Mouse (Mus musculus): ENCODE results near the gene Cstb.

The Cstb gene

GRCm38 (mm10) chr10:78395819-78396624, 29.4 kb upstream of the Cstb start:
- TF ChIP-seq POU5F1 (IDR thresholded peaks at IDR 0.05; ENCODE audit: borderline replicate concordance, low read length) (no peak), CTCF (conservative IDR thresholded peaks at IDR 0.05; ENCODE audit: low read length) (peak; percentile 99), NANOG (IDR thresholded peaks at IDR 0.05; ENCODE audit: borderline replicate concordance, low read length) (no peak)
- Histone ChIP-seq H3K9me3 (ENCODE audit: low read length) (no peaks in the 10 kb centered on the region), H3K36me3 (ENCODE audit: insufficient read depth, low read length) (peaks cover 18% of the 10 kb centered on the region), H3K27me3 (ENCODE audit: insufficient read depth, low read length) (peaks cover 69% of the 10 kb centered on the region), H3K4me3 (replicated peaks; ENCODE audit: low read length) (no peak overlapping the region), H3K4me1 (replicated peaks; ENCODE audit: low read depth, low read length) (peaks cover 43% of the 10 kb centered on the region)

- TF ChIP-seq NANOG (IDR thresholded peaks at IDR 0.05; ENCODE audit: borderline replicate concordance, low read length) (no peak), CTCF (conservative IDR thresholded peaks at IDR 0.05; ENCODE audit: low read length) (no peak), POU5F1 (IDR thresholded peaks at IDR 0.05; ENCODE audit: borderline replicate concordance, low read length) (no peak)
- Histone ChIP-seq H3K4me1 (replicated peaks; ENCODE audit: low read depth, low read length) (peaks cover 38% of the 10 kb centered on the region), H3K27me3 (ENCODE audit: insufficient read depth, low read length) (peaks cover 66% of the 10 kb centered on the region), H3K4me3 (replicated peaks; ENCODE audit: low read length) (no peak overlapping the region), H3K9me3 (ENCODE audit: low read length) (no peaks in the 10 kb centered on the region), H3K36me3 (ENCODE audit: insufficient read depth, low read length) (peaks cover 23% of the 10 kb centered on the region)
Measured at GRCm38 (mm10) chr10:78396625-78396885, 28.9 kb upstream of the Cstb start.

- Histone ChIP-seq H3K9me3 (ENCODE audit: low read length) (no peaks in the 10 kb centered on the region), H3K4me3 (replicated peaks; ENCODE audit: low read length) (peak overlapping the region; percentile 39), H3K4me1 (replicated peaks; ENCODE audit: low read depth, low read length) (peaks cover 35% of the 10 kb centered on the region), H3K36me3 (ENCODE audit: insufficient read depth, low read length) (peaks cover 49% of the 10 kb centered on the region), H3K27me3 (ENCODE audit: insufficient read depth, low read length) (peaks cover 45% of the 10 kb centered on the region)
- no peak for TF ChIP-seq NANOG (IDR thresholded peaks at IDR 0.05; ENCODE audit: borderline replicate concordance, low read length)
- no peak for TF ChIP-seq POU5F1 (IDR thresholded peaks at IDR 0.05; ENCODE audit: borderline replicate concordance, low read length)
- TF ChIP-seq CTCF (conservative IDR thresholded peaks at IDR 0.05; ENCODE audit: low read length): no peak
Measured at GRCm38 (mm10) chr10:78399090-78399657, 26.3 kb upstream of the Cstb start.

- H3K9me3 ChIP-seq (ENCODE audit: low read length): no peaks in the 10 kb centered on the region
- H3K36me3 ChIP-seq (ENCODE audit: insufficient read depth, low read length): peaks cover 67% of the 10 kb centered on the region
- H3K4me1 ChIP-seq (replicated peaks; ENCODE audit: low read depth, low read length): peaks cover 26% of the 10 kb centered on the region
- H3K4me3 ChIP-seq (replicated peaks; ENCODE audit: low read length): no peak overlapping the region
- TF ChIP-seq POU5F1 (IDR thresholded peaks at IDR 0.05; ENCODE audit: borderline replicate concordance, low read length): no peak
- TF ChIP-seq CTCF (conservative IDR thresholded peaks at IDR 0.05; ENCODE audit: low read length): no peak
- no peak for TF ChIP-seq NANOG (IDR thresholded peaks at IDR 0.05; ENCODE audit: borderline replicate concordance, low read length)
- peaks cover 26% of the 10 kb centered on the region for H3K27me3 ChIP-seq (ENCODE audit: insufficient read depth, low read length)
Measured at GRCm38 (mm10) chr10:78401127-78401526, 24.3 kb upstream of the Cstb start.

GRCm38 (mm10) chr10:78402301-78402922, 23.1 kb upstream of the Cstb start:
- H3K36me3 ChIP-seq (ENCODE audit: insufficient read depth, low read length): peaks cover 80% of the 10 kb centered on the region
- peaks cover 28% of the 10 kb centered on the region for H3K4me1 ChIP-seq (replicated peaks; ENCODE audit: low read depth, low read length)
- TF ChIP-seq NANOG (IDR thresholded peaks at IDR 0.05; ENCODE audit: borderline replicate concordance, low read length) (no peak), POU5F1 (IDR thresholded peaks at IDR 0.05; ENCODE audit: borderline replicate concordance, low read length) (no peak), CTCF (conservative IDR thresholded peaks at IDR 0.05; ENCODE audit: low read length) (no peak)
- peaks cover 16% of the 10 kb centered on the region for H3K27me3 ChIP-seq (ENCODE audit: insufficient read depth, low read length)
- H3K4me3 ChIP-seq (replicated peaks; ENCODE audit: low read length): no peak overlapping the region
- H3K9me3 ChIP-seq (ENCODE audit: low read length): no peaks in the 10 kb centered on the region

- H3K9me3 ChIP-seq (ENCODE audit: low read length): no peaks in the 10 kb centered on the region
- H3K4me1 ChIP-seq (replicated peaks; ENCODE audit: low read depth, low read length): peaks cover 36% of the 10 kb centered on the region
- no peak overlapping the region for H3K4me3 ChIP-seq (replicated peaks; ENCODE audit: low read length)
- H3K27me3 ChIP-seq (ENCODE audit: insufficient read depth, low read length): no peaks in the 10 kb centered on the region
- peaks cover 98% of the 10 kb centered on the region for H3K36me3 ChIP-seq (ENCODE audit: insufficient read depth, low read length)
- no peak for TF ChIP-seq POU5F1 (IDR thresholded peaks at IDR 0.05; ENCODE audit: borderline replicate concordance, low read length)
- TF ChIP-seq NANOG (IDR thresholded peaks at IDR 0.05; ENCODE audit: borderline replicate concordance, low read length): no peak
- TF ChIP-seq CTCF (conservative IDR thresholded peaks at IDR 0.05; ENCODE audit: low read length): no peak
Measured at GRCm38 (mm10) chr10:78406152-78406551, 19.3 kb upstream of the Cstb start.

- Histone ChIP-seq H3K9me3 (ENCODE audit: low read length) (no peaks in the 10 kb centered on the region), H3K4me1 (replicated peaks; ENCODE audit: low read depth, low read length) (peaks cover 44% of the 10 kb centered on the region), H3K27me3 (ENCODE audit: insufficient read depth, low read length) (no peaks in the 10 kb centered on the region), H3K4me3 (replicated peaks; ENCODE audit: low read length) (no peak overlapping the region), H3K36me3 (ENCODE audit: insufficient read depth, low read length) (peaks cover 92% of the 10 kb centered on the region)
- TF ChIP-seq NANOG (IDR thresholded peaks at IDR 0.05; ENCODE audit: borderline replicate concordance, low read length) (no peak), POU5F1 (IDR thresholded peaks at IDR 0.05; ENCODE audit: borderline replicate concordance, low read length) (no peak), CTCF (conservative IDR thresholded peaks at IDR 0.05; ENCODE audit: low read length) (no peak)
Measured at GRCm38 (mm10) chr10:78407132-78407531, 18.3 kb upstream of the Cstb start.

- no peaks in the 10 kb centered on the region for H3K9me3 ChIP-seq (ENCODE audit: low read length)
- peaks cover 50% of the 10 kb centered on the region for H3K4me1 ChIP-seq (replicated peaks; ENCODE audit: low read depth, low read length)
- H3K4me3 ChIP-seq (replicated peaks; ENCODE audit: low read length): no peak overlapping the region
- H3K36me3 ChIP-seq (ENCODE audit: insufficient read depth, low read length): peaks cover 71% of the 10 kb centered on the region
- TF ChIP-seq NANOG (IDR thresholded peaks at IDR 0.05; ENCODE audit: borderline replicate concordance, low read length): no peak
- no peak for TF ChIP-seq CTCF (conservative IDR thresholded peaks at IDR 0.05; ENCODE audit: low read length)
- TF ChIP-seq POU5F1 (IDR thresholded peaks at IDR 0.05; ENCODE audit: borderline replicate concordance, low read length): no peak
- no peaks in the 10 kb centered on the region for H3K27me3 ChIP-seq (ENCODE audit: insufficient read depth, low read length)
Measured at GRCm38 (mm10) chr10:78409035-78409788, 16.3 kb upstream of the Cstb start.

All from E14TG2a.4 (cell line).